Mouse (Mus musculus) cerebellum, adult 2 months (tissue): Measurements from ENCODE around the gene Uaca.

Experiments used
- CTCF ChIP-seq: fragments of 200-500 bp; IDR thresholded peaks from 2 replicates; pipeline ENCODE4 v1.5.1; 2011; ENCODE audit warnings: low read depth, mild to moderate bottlenecking, control low read depth, low read length, moderate library complexity, borderline replicate concordance; ENCODE audit not compliant: insufficient read depth
- POLR2A ChIP-seq: fragments of 200-500 bp; IDR thresholded peaks from 2 replicates; pipeline ENCODE4 v1.6.1; 2011; ENCODE audit warnings: low read length, control low read depth, borderline replicate concordance; ENCODE audit not compliant: insufficient read depth

- no peak for TF ChIP-seq POLR2A
- no peak for TF ChIP-seq CTCF
Measured at GRCm38 (mm10) chr9:60787517-60788110, 6.7 kb upstream of the Uaca start.
